Mouse (Mus musculus) olfactory bulb, adult 2 months (tissue): Measurements from ENCODE around the gene Atp5d. TPM values are rescaled to one million over a fixed set of nuclear protein-coding genes. Genes with fewer than 3 reads are reported as not detected.

Experiments used
- H3K27ac ChIP-seq: fragments of 200-500 bp; 2 replicates; pipeline ENCODE4 v1.5.1; 2012; ENCODE audit warnings: low read depth, low read length; ENCODE audit not compliant: insufficient read depth
- H3K4me1 ChIP-seq: fragments of 200-500 bp; 2 replicates; pipeline ENCODE4 v1.6.1; 2012; ENCODE audit warnings: low read length; ENCODE audit not compliant: control insufficient read depth, insufficient read depth
- H3K4me3 ChIP-seq: fragments of 200-500 bp; 2 replicates; pipeline ENCODE4 v1.5.1; 2012; ENCODE audit warnings: mild to moderate bottlenecking, low read depth, low read length, moderate library complexity; ENCODE audit not compliant: insufficient read depth
- CTCF ChIP-seq: fragments of 200-500 bp; IDR thresholded peaks from 2 replicates; pipeline ENCODE4 v1.5.1; 2012; ENCODE audit warnings: low read depth, mild to moderate bottlenecking, low read length, moderate library complexity; ENCODE audit not compliant: insufficient read depth
- POLR2A ChIP-seq: fragments of 200-500 bp; IDR thresholded peaks from 2 replicates; pipeline ENCODE4 v1.6.1; 2012; ENCODE audit warnings: mild to moderate bottlenecking, low read depth, low read length, moderate library complexity; ENCODE audit not compliant: insufficient read depth
- WGBS: fragments of 180-500 bp; shearing (Covaris S2); methylation state at CpG from one replicate; pipeline ENCODE4 v1.1.7; 2018; 5-methylcytosine and 5-hydroxymethylcytosine counted together
- polyA plus RNA-seq: library from polyadenylated mRNA; stranded (reverse); fragments of >200 nt; gene quantifications from 2 replicates; pipeline ENCODE4 v1.2.4, GENCODE M21; 2012; ENCODE audit warnings: low replicate concordance; ENCODE audit not compliant: missing spikeins, insufficient read depth, insufficient read length

Atp5d gene
- polyA plus RNA-seq, 1 experiment = not detected

- H3K27ac ChIP-seq = no peak overlapping the region
- H3K4me1 ChIP-seq = peaks cover 31% of the 10 kb centered on the region
- 78% methylated on average over 18 of the region's 18 CpGs for WGBS
- TF ChIP-seq CTCF (no peak), POLR2A (no peak)
- no peak overlapping the region for H3K4me3 ChIP-seq
Observed at GRCm38 (mm10) chr10:80130403-80131031, 7.9 kb upstream of the Atp5d start.

DNA sequence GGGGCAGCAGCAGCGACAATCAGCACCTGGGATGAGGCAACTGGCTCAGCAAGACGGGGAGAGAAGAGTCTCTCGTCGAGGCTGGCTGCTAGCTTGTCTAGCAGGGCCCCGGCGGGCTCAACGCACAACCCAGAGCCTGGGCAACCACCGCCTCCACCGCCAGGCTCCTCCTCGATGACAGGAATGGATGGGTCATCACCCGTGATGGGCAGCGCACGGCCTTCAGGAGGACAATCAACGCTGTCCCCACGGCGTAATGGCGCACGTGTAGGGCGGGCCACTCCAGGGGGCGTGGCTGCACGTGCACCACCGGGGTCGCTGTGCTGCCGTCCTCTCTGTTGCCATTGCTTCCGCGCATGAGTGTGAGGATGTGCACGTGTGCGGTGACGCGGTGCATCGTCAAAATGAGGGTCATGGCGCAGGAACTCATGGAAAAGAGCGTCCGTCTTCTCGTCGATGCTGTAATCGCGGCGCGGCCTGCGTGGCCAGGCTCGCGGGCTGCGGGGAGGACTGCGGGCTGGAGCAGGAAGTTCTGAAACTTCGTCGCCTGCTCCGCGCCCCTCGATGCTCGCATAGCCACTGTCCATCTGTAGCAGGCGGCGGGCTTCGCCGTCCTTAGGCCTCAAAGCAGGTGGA, 7.0 kb upstream of the Atp5d start:
- no peak for TF ChIP-seq POLR2A
- no peak for TF ChIP-seq CTCF
- no peak overlapping the region for H3K27ac ChIP-seq
- H3K4me3 ChIP-seq = no peak overlapping the region
- peaks cover 31% of the 10 kb centered on the region for H3K4me1 ChIP-seq
- 32% methylated on average over 55 of the region's 55 CpGs for WGBS

- WGBS = 57% methylated on average over 27 of the region's 27 CpGs
- Histone ChIP-seq H3K27ac (no peak overlapping the region), H3K4me1 (peaks cover 36% of the 10 kb centered on the region), H3K4me3 (no peak overlapping the region)
- TF ChIP-seq POLR2A (0 out of 2 replicates have a peak, but pooled peaks have one; percentile 3), CTCF (no peak)
Observed at GRCm38 (mm10) chr10:80131952-80132350, 6.5 kb upstream of the Atp5d start.

- 27% methylated on average over 8 of the region's 8 CpGs for WGBS
- H3K4me3 ChIP-seq = no peak overlapping the region
- TF ChIP-seq POLR2A = no peak
- TF ChIP-seq CTCF = no peak
- H3K27ac ChIP-seq = peak overlapping the region; percentile 17; the same call in 1 of the 2 replicates
- H3K4me1 ChIP-seq = peaks cover 43% of the 10 kb centered on the region
Observed at GRCm38 (mm10) chr10:80133226-80133849, 5.1 kb upstream of the Atp5d start.

DNA sequence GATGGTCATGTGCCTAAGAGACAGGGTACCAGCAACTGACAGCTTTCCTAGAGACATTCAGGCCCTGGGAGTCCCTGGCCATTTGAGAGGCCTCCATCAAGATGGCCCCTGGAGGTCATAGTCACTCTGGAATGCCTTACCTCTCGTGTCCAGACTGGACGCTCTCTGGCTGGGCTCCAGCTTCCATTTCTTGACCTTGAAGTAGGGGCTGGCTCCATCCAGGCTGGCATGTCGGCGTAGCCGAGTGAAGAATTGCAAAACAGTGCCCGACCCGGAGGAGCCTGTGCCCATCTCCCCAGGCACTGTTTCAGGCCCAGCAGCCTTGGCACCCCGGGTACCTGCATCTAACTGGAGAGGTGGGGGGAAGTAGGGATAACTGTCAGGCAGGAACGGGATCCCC, 4.0 kb upstream of the Atp5d start:
- TF ChIP-seq CTCF (no peak), POLR2A (no peak)
- H3K4me3 ChIP-seq = no peak overlapping the region
- no peak overlapping the region for H3K27ac ChIP-seq
- H3K4me1 ChIP-seq = peaks cover 50% of the 10 kb centered on the region
- WGBS = 85% methylated on average over 9 of the region's 9 CpGs

DNA sequence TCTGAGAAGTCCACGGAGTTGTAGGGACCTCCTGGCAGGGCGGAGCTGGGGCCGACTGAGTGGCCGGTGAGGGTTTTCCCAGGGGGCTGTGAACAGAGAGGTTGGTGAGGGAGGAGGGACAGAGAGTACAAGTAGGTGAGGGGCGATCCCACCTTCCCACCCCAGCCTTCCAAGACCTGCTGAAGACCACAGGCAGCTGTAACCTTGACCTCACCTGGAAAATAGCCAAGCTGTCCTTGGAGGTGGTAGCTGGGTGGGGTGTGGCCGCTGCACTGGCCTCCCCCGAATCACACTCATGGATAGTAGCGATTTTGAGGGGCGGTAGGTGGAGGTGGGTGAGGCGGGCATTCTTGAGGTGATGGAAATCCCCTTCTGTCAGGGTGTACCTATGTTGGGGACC, 3.3 kb upstream of the Atp5d start:
- Histone ChIP-seq H3K4me1 (peaks cover 50% of the 10 kb centered on the region), H3K4me3 (no peak overlapping the region), H3K27ac (no peak overlapping the region)
- TF ChIP-seq CTCF (no peak), POLR2A (no peak)
- 84% methylated on average over 10 of the region's 10 CpGs for WGBS

GRCm38 (mm10) chr10:80135641-80136040, 2.8 kb upstream of the Atp5d start:
- Histone ChIP-seq H3K4me1 (peaks cover 49% of the 10 kb centered on the region), H3K27ac (no peak overlapping the region), H3K4me3 (no peak overlapping the region)
- TF ChIP-seq CTCF (no peak), POLR2A (no peak)
- WGBS = 97% methylated on average over 1 of the region's 1 CpGs

DNA sequence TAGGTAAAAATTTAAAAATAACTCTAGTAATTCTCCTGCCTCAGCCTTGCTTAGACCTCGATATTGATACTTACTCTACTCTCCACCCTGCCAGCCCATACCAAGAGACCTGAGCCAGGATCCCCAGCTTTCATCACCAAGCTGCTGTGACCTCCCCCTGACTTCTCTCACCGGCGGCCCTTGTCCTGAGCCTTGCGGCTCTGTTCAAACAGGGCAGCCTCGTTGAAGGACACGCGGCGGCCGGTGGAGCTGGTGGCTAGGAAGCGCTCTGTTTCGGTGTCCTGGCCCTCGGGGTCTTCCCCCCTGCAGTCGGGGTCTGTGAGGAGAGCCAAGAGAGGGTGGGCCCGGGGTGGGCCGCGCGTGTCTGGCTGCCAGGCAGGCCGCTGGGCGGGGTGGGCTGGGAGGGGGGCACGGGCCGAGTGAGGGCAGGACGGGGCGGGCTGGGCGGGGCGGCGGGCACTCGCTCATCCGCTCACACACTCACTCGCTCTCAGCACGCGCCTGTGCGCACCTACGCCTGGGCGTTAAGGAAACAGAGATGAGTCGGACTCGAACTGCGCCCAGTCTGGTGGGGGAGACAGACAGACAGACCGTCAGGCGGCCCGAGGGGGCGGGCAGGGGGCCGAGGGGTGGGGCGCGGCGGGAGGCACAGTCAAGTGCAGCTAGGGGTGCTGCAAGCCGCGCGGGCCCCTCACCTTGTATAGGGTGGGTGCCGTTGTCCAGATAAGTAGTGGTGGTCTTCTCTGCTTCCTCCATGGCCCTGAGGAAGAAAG, 2.1 kb upstream of the Atp5d start:
- WGBS = 32% methylated on average over 49 of the region's 49 CpGs
- H3K4me3 ChIP-seq = peak overlapping the region; percentile 58
- H3K27ac ChIP-seq = peak overlapping the region; percentile 95
- TF ChIP-seq CTCF (no peak), POLR2A (no peak)
- peaks cover 52% of the 10 kb centered on the region for H3K4me1 ChIP-seq

DNA sequence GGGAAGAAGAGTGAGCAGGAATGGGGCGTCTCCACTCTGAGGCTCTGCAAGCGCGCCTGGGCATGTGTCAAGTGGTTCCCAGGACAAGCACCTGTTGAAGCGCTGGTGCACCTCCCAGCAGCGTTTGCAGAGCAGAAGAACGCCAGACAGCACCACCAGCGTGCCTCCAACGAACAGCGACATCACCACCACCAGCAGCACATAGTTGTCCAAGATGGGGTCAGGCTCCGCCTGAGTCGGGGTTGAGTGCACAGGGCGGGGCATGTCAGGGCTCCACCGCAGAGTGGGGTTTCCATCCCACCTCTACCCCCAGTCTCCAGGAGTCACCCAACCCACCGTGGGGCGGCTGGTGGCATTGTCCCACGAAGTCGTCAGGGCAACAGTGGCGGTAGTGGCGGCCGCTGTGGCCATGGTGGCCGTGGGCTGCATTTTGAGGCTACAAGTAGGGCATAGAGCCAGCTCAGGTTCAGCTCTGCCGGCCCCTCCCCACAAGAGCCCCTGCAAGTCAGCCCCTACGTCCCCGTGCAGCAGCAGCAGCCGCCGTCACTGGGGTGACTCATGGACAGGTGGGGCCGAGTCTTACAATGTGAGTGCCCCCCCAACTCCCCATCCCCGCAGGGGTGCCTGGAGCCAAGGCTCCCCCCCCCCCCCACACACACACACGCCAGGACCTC, 1.3 kb upstream of the Atp5d start:
- H3K4me1 ChIP-seq = peaks cover 46% of the 10 kb centered on the region
- H3K27ac ChIP-seq = peak overlapping the region; percentile 99
- WGBS = 7% methylated on average over 29 of the region's 29 CpGs

More for the DNA sequence above, 1.3 kb upstream of the Atp5d start:
- no peak for TF ChIP-seq CTCF
- no peak for TF ChIP-seq POLR2A
- H3K4me3 ChIP-seq = peak overlapping the region; percentile 58
